Mouse (Mus musculus) hindbrain, embryonic 14.5 days (tissue): ENCODE results near the gene Ifi213. TPM values are rescaled to one million over a fixed set of nuclear protein-coding genes. Genes with fewer than 3 reads are reported as not detected.
"Not testable (repeated sequence)": the region's sequence is repeated elsewhere in the genome, so short reads cannot be mapped to it uniquely, and the experiment has no call there.

Experiments
- ATAC-seq: fragments of 200-750 bp; cut with Nextera tagmentation; 2 replicates; pipeline ENCODE4 v1.8.0; 2017; ENCODE audit warnings: moderate number of reproducible peaks, mild to moderate bottlenecking, moderate TSS enrichment, moderate library complexity; ENCODE audit not compliant: low FRiP score
- DNase-seq: peaks from one replicate; pipeline ENCODE4 v3.0.0-alpha.2; 2015; ENCODE audit warnings: low spot score
- H3K27ac ChIP-seq: fragments of 300-500 bp; sonication (generic); 2 replicates; pipeline ENCODE4 v1.5.1; 2014; ENCODE audit warnings: mild to moderate bottlenecking, moderate library complexity
- H3K27me3 ChIP-seq: fragments of 300-500 bp; sonication (generic); 2 replicates; pipeline ENCODE4 v1.6.1; 2014; ENCODE audit warnings: mild to moderate bottlenecking, low read length, mixed read lengths; ENCODE audit not compliant: control insufficient read depth, insufficient read depth
- H3K36me3 ChIP-seq: fragments of 300-500 bp; sonication (generic); replicated peaks from 2 replicates; pipeline ENCODE4 v1.6.1; 2014; ENCODE audit not compliant: control insufficient read depth, insufficient read depth
- H3K4me1 ChIP-seq: fragments of 300-500 bp; sonication (generic); replicated peaks from 2 replicates; pipeline ENCODE4 v1.6.1; 2014; ENCODE audit warnings: antibody characterized with exemption, low read length, mixed read lengths; ENCODE audit not compliant: control insufficient read depth, insufficient read depth
- H3K4me2 ChIP-seq: fragments of 300-500 bp; sonication (generic); replicated peaks from 2 replicates; pipeline ENCODE4 v1.6.1; 2014; ENCODE audit warnings: mild to moderate bottlenecking, moderate library complexity
- H3K4me3 ChIP-seq: fragments of 300-500 bp; sonication (generic); replicated peaks from 2 replicates; pipeline ENCODE4 v1.5.1; 2014; ENCODE audit warnings: mild to moderate bottlenecking, low read length
- H3K9ac ChIP-seq: fragments of 300-500 bp; sonication (generic); 2 replicates; pipeline ENCODE4 v1.6.1; 2014
- H3K9me3 ChIP-seq: fragments of 300-500 bp; sonication (generic); 2 replicates; pipeline ENCODE4 v1.6.1; 2016; ENCODE audit warnings: low read length; ENCODE audit not compliant: control insufficient read depth
- WGBS: fragments of 180-500 bp; shearing (Covaris S2); extraction: QIAGEN DNeasy Blood & Tissue Kit; methylation state at CpG from one replicate; pipeline ENCODE4 v1.1.7; 2014; 5-methylcytosine and 5-hydroxymethylcytosine counted together
- microRNA-seq: library from miRNA; unstranded; fragments of <30 nt; microRNA quantifications from one replicate; pipeline ENCODE4, GENCODE M21; 2016
- polyA plus RNA-seq: library from polyadenylated mRNA; unstranded; fragments of >200 nt; fragmentation: Nextera tagmentation; extraction: Ambion mirVana; gene quantifications from 2 replicates; pipeline ENCODE4 v1.2.1, GENCODE M21; 2014

Gene Ifi213
- polyA plus RNA-seq, 1 experiment from 2014 or later, result 0.07 TPM

DNA sequence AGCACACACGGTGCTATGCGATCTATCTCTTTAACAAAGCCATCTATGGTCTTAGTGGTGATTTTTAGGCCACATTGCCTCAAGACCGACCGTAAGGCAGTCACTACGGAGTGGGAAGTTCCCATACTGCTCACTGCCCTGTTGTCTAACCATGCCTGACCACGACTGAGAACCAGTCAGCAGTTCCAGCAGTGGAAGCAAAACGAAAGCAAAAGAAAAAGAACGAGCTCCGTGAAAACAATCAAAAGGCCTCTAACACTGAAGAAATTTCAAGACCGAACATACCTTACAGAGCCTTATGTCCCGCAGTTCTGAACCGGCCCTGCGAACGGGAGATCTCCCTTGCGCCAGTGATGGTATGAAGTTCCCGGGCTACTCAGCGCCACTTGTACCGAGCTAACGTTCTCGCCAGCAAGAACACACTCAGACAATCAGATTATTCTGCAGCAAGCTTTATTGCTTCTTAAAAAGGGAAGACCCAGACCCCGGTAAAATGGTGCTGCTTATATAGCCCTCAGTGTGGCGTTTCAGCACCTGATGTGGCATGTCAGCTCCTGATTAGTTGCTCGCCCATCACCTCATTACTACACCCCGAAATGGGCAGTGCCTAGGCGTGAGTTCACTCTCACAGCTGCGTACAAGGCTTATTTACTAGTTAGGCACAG is 19.0 kb downstream of the Ifi213 start:
- H3K27ac ChIP-seq, result no peak overlapping the region
- no peaks in the 10 kb centered on the region for H3K4me1 ChIP-seq
- no peak overlapping the region for H3K4me3 ChIP-seq
- DNase-seq (no peak), ATAC-seq (no peak)
- H3K9me3 ChIP-seq, result 0 out of 2 replicates have a peak, but pooled peaks cover 5% of the 10 kb centered on the region
- no peaks in the 10 kb centered on the region for H3K36me3 ChIP-seq
- WGBS, result 93% methylated on average over 26 of the region's 26 CpGs
- H3K9ac ChIP-seq, result no peak overlapping the region
- H3K27me3 ChIP-seq, result no peaks in the 10 kb centered on the region
- no peak overlapping the region for H3K4me2 ChIP-seq

DNA sequence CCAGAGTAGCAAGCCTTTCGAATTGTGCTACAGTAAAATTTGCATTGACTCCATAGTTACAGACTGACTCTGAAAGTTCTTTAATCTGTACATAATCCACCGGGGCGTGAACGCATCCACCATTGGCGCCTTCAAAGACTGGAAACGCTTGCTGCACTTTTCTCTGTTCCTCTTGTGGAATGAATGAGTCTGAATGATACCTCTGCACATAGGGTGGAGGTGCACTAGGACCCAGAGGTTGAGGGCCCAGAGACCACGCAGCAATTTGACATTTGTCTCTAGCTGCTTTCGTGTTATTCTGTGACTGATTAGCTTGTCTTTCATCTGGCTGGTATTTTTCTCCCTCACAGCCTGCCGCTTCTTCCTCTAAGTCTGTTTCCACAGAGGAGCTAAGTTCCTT is 20.0 kb downstream of the Ifi213 start:
- WGBS, result 95% methylated on average over 9 of the region's 9 CpGs
- no peaks in the 10 kb centered on the region for H3K27me3 ChIP-seq
- DNase-seq (no peak), ATAC-seq (no peak)
- H3K9ac ChIP-seq, result no peak overlapping the region
- no peak overlapping the region for H3K4me3 ChIP-seq
- peaks cover 8% of the 10 kb centered on the region; the same call in 1 of the 2 replicates for H3K9me3 ChIP-seq
- no peaks in the 10 kb centered on the region for H3K36me3 ChIP-seq
- H3K27ac ChIP-seq, result no peak overlapping the region
- no peak overlapping the region for H3K4me2 ChIP-seq
- no peaks in the 10 kb centered on the region for H3K4me1 ChIP-seq

GRCm38 (mm10) chr1:173550491-173551050 is 48.5 kb downstream of the Ifi213 start:
- H3K36me3 ChIP-seq, DNase-seq, H3K4me1 ChIP-seq, H3K4me2 ChIP-seq, H3K9ac ChIP-seq, ATAC-seq, H3K27me3 ChIP-seq, H3K27ac ChIP-seq, H3K9me3 ChIP-seq, H3K4me3 ChIP-seq: not testable (repeated sequence)
- 85% methylated on average over 5 of the region's 5 CpGs for WGBS

GRCm38 (mm10) chr1:173548798-173549197 is 50.3 kb downstream of the Ifi213 start:
- H3K4me1 ChIP-seq, H3K27ac ChIP-seq, H3K4me3 ChIP-seq, H3K36me3 ChIP-seq, H3K9me3 ChIP-seq, H3K4me2 ChIP-seq, H3K27me3 ChIP-seq, ATAC-seq, H3K9ac ChIP-seq, DNase-seq: not testable (repeated sequence)
- 90% methylated on average over 3 of the region's 3 CpGs for WGBS

DNA sequence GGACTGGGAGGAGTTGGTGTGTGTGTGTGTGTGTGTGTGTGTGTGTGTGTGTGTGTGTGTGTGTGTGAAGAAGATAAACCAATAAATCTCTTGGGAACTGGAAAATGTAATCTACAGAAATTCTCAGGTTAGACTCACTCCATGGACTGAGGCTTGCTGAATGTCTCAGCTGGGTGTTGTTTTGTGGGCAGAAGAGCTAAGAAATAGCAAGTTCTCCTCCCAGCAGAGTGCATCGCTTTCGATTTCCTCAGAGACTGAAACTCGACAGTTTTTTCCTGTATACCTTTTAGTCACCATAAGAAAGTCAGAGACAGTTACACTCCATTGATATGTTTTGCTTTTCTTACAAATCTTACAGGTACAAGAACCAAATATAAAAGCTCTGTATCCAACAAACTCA is 63.3 kb downstream of the Ifi213 start, which contains the start of gene Ifi214:
Ifi214 (minus strand) TSS at position 167 of the 400 bp plus-strand sequence.
- not testable (repeated sequence) for DNase-seq, H3K27me3 ChIP-seq, H3K4me3 ChIP-seq, H3K9me3 ChIP-seq, H3K36me3 ChIP-seq, H3K9ac ChIP-seq, H3K27ac ChIP-seq, ATAC-seq, H3K4me1 ChIP-seq, H3K4me2 ChIP-seq
- WGBS, result 95% methylated on average over 3 of the region's 3 CpGs

- H3K27ac ChIP-seq, result no peak overlapping the region
- no peak overlapping the region for H3K4me2 ChIP-seq
- DNase-seq (no peak), ATAC-seq (no peak)
- no peak overlapping the region for H3K9ac ChIP-seq
- no peaks in the 10 kb centered on the region for H3K36me3 ChIP-seq
- no peaks in the 10 kb centered on the region for H3K27me3 ChIP-seq
- H3K4me1 ChIP-seq, result no peaks in the 10 kb centered on the region
- H3K4me3 ChIP-seq, result no peak overlapping the region
- H3K9me3 ChIP-seq, result no peaks in the 10 kb centered on the region
Measured at GRCm38 (mm10) chr1:173521452-173521851, 77.6 kb downstream of the Ifi213 start.

Small RNA genes lying within 50 kb of the gene (microRNA-seq; reads per million reads assigned to microRNA genes)
- not detected for gene Gm44339
- not detected for gene Gm44481

Other genes with a start within 250 kb of the Ifi213 start
- 1.3 and 1.4 TPM in 2 replicates for gene Aim2, start 248.4 kb downstream of the Ifi213 start, polyA plus RNA-seq
- gene Cadm3, start 231.6 kb downstream of the Ifi213 start, polyA plus RNA-seq, result 138 and 157 TPM in 2 replicates
- gene Ifi206, start 108.2 kb downstream of the Ifi213 start, polyA plus RNA-seq, result 0.20 TPM in 1 of 2 replicates, not detected in the other
- not detected in 2 replicates for gene Ifi214, start 63.3 kb downstream of the Ifi213 start, polyA plus RNA-seq
- 0.09 and 0.39 TPM in 2 replicates for gene Ifi209, start 31.6 kb upstream of the Ifi213 start, polyA plus RNA-seq
- gene Ifi208, start 74.4 kb upstream of the Ifi213 start, polyA plus RNA-seq, result not detected in 2 replicates
- 0.53 and 0.64 TPM in 2 replicates for gene Ifi207, start 142.5 kb upstream of the Ifi213 start, polyA plus RNA-seq
- 1.3 TPM in 2 replicates for gene Ifi204, start 167.7 kb upstream of the Ifi213 start, polyA plus RNA-seq